Mouse (Mus musculus): ENCODE measurements around the gene Fndc10. TPM values are rescaled to one million over a fixed set of nuclear protein-coding genes. Genes with fewer than 3 reads are reported as not detected.

The Fndc10 gene
- polyA plus RNA-seq, 1 experiment from 2014 or later: 2.5 TPM

- Histone ChIP-seq H3K4me2 (ENCODE audit: low read depth, low read length) (peak overlapping the region; percentile 86), H3K27ac (ENCODE audit: low read length) (peak overlapping the region; percentile 86; the same call in 1 of the 2 replicates), H3K36me3 (ENCODE audit: control insufficient read depth, insufficient read depth, low read length) (peaks cover 21% of the 10 kb centered on the region), H3K4me1 (ENCODE audit: control insufficient read depth, insufficient read depth, low read length) (peaks cover 38% of the 10 kb centered on the region), H3K9me3 (replicated peaks; ENCODE audit: control insufficient read depth, low read length) (no peaks in the 10 kb centered on the region), H3K9ac (ENCODE audit: low read length) (peak overlapping the region; percentile 77), H3K4me3 (replicated peaks; ENCODE audit: low read length) (peak overlapping the region; percentile 56), H3K27me3 (ENCODE audit: control insufficient read depth, insufficient read depth, low read length) (peaks cover 3% of the 10 kb centered on the region; the same call in 1 of the 2 replicates)
- 5% methylated on average over 6 of the region's 6 CpGs for WGBS
- ATAC-seq (ENCODE audit: insufficient read depth, low FRiP score): no peak
Measured at GRCm38 (mm10) chr4:155654183-155654455, 40.0 kb upstream of the Fndc10 start.

GRCm38 (mm10) chr4:155654456-155655298, 39.5 kb upstream of the Fndc10 start:
- H3K27ac ChIP-seq (ENCODE audit: low read length): peak overlapping the region; percentile 86
- 2% methylated on average over 52 of the region's 52 CpGs for WGBS
- H3K9ac ChIP-seq (ENCODE audit: low read length): peak overlapping the region; percentile 77
- H3K27me3 ChIP-seq (ENCODE audit: control insufficient read depth, insufficient read depth, low read length): peaks cover 3% of the 10 kb centered on the region; the same call in 1 of the 2 replicates
- peaks cover 38% of the 10 kb centered on the region for H3K4me1 ChIP-seq (ENCODE audit: control insufficient read depth, insufficient read depth, low read length)
- H3K9me3 ChIP-seq (replicated peaks; ENCODE audit: control insufficient read depth, low read length): no peaks in the 10 kb centered on the region
- peak overlapping the region; percentile 56 for H3K4me3 ChIP-seq (replicated peaks; ENCODE audit: low read length)
- H3K36me3 ChIP-seq (ENCODE audit: control insufficient read depth, insufficient read depth, low read length): peaks cover 16% of the 10 kb centered on the region
- ATAC-seq (ENCODE audit: insufficient read depth, low FRiP score): peak; percentile 63
- peak overlapping the region; percentile 86 for H3K4me2 ChIP-seq (ENCODE audit: low read depth, low read length)

- Histone ChIP-seq H3K27ac (ENCODE audit: low read length) (no peak overlapping the region), H3K9ac (ENCODE audit: low read length) (no peak overlapping the region), H3K36me3 (ENCODE audit: control insufficient read depth, insufficient read depth, low read length) (peaks cover 2% of the 10 kb centered on the region; the same call in 1 of the 2 replicates), H3K4me2 (ENCODE audit: low read depth, low read length) (no peak overlapping the region), H3K4me3 (replicated peaks; ENCODE audit: low read length) (no peak overlapping the region), H3K9me3 (replicated peaks; ENCODE audit: control insufficient read depth, low read length) (no peaks in the 10 kb centered on the region), H3K27me3 (ENCODE audit: control insufficient read depth, insufficient read depth, low read length) (peaks cover 3% of the 10 kb centered on the region; the same call in 1 of the 2 replicates), H3K4me1 (ENCODE audit: control insufficient read depth, insufficient read depth, low read length) (peaks cover 36% of the 10 kb centered on the region)
- ATAC-seq (ENCODE audit: insufficient read depth, low FRiP score): no peak
- WGBS: 89% methylated on average over 13 of the region's 13 CpGs
Measured at GRCm38 (mm10) chr4:155656214-155656751, 37.9 kb upstream of the Fndc10 start.

GRCm38 (mm10) chr4:155658961-155659360, 35.2 kb upstream of the Fndc10 start:
- no peak for ATAC-seq (ENCODE audit: insufficient read depth, low FRiP score)
- Histone ChIP-seq H3K9me3 (replicated peaks; ENCODE audit: control insufficient read depth, low read length) (no peaks in the 10 kb centered on the region), H3K4me1 (ENCODE audit: control insufficient read depth, insufficient read depth, low read length) (peaks cover 14% of the 10 kb centered on the region), H3K27me3 (ENCODE audit: control insufficient read depth, insufficient read depth, low read length) (no peaks in the 10 kb centered on the region; the same call in 1 of the 2 replicates), H3K4me2 (ENCODE audit: low read depth, low read length) (no peak overlapping the region), H3K9ac (ENCODE audit: low read length) (no peak overlapping the region), H3K27ac (ENCODE audit: low read length) (no peak overlapping the region), H3K36me3 (ENCODE audit: control insufficient read depth, insufficient read depth, low read length) (no peaks in the 10 kb centered on the region), H3K4me3 (replicated peaks; ENCODE audit: low read length) (no peak overlapping the region)
- 89% methylated on average over 10 of the region's 10 CpGs for WGBS

GRCm38 (mm10) chr4:155660641-155661040, 33.5 kb upstream of the Fndc10 start:
- Histone ChIP-seq H3K4me1 (ENCODE audit: control insufficient read depth, insufficient read depth, low read length) (no peaks in the 10 kb centered on the region), H3K36me3 (ENCODE audit: control insufficient read depth, insufficient read depth, low read length) (no peaks in the 10 kb centered on the region), H3K4me2 (ENCODE audit: low read depth, low read length) (no peak overlapping the region), H3K27ac (ENCODE audit: low read length) (no peak overlapping the region), H3K4me3 (replicated peaks; ENCODE audit: low read length) (no peak overlapping the region), H3K9me3 (replicated peaks; ENCODE audit: control insufficient read depth, low read length) (no peaks in the 10 kb centered on the region), H3K9ac (ENCODE audit: low read length) (no peak overlapping the region), H3K27me3 (ENCODE audit: control insufficient read depth, insufficient read depth, low read length) (no peaks in the 10 kb centered on the region)
- WGBS: 71% methylated on average over 12 of the region's 12 CpGs
- ATAC-seq (ENCODE audit: insufficient read depth, low FRiP score): peak; percentile 34; the same call in 1 of the 2 replicates

GRCm38 (mm10) chr4:155666903-155667302, 27.2 kb upstream of the Fndc10 start:
- H3K9ac ChIP-seq (ENCODE audit: low read length): no peak overlapping the region
- H3K4me2 ChIP-seq (ENCODE audit: low read depth, low read length): no peak overlapping the region
- H3K27me3 ChIP-seq (ENCODE audit: control insufficient read depth, insufficient read depth, low read length): no peaks in the 10 kb centered on the region
- peaks cover 11% of the 10 kb centered on the region for H3K4me1 ChIP-seq (ENCODE audit: control insufficient read depth, insufficient read depth, low read length)
- ATAC-seq (ENCODE audit: insufficient read depth, low FRiP score): no peak
- H3K36me3 ChIP-seq (ENCODE audit: control insufficient read depth, insufficient read depth, low read length): no peaks in the 10 kb centered on the region
- no peak overlapping the region for H3K4me3 ChIP-seq (replicated peaks; ENCODE audit: low read length)
- H3K27ac ChIP-seq (ENCODE audit: low read length): no peak overlapping the region; the same call in 1 of the 2 replicates
- H3K9me3 ChIP-seq (replicated peaks; ENCODE audit: control insufficient read depth, low read length): no peaks in the 10 kb centered on the region

- peak within 1 kb of the TSS; percentile 93 for H3K4me2 ChIP-seq (ENCODE audit: low read depth, low read length)
- peak; percentile 97 for ATAC-seq (ENCODE audit: insufficient read depth, low FRiP score)
- under 1% methylated on average over 73 of the region's 73 CpGs for WGBS
- no peaks in the 10 kb centered on the region for H3K9me3 ChIP-seq (replicated peaks; ENCODE audit: control insufficient read depth, low read length)
- no peaks in the 10 kb centered on the region for H3K27me3 ChIP-seq (ENCODE audit: control insufficient read depth, insufficient read depth, low read length)
- H3K36me3 ChIP-seq (ENCODE audit: control insufficient read depth, insufficient read depth, low read length): no peaks in the 10 kb centered on the region
- peaks cover 11% of the 10 kb centered on the region for H3K4me1 ChIP-seq (ENCODE audit: control insufficient read depth, insufficient read depth, low read length)
- peak within 1 kb of the TSS; percentile 74 for H3K27ac ChIP-seq (ENCODE audit: low read length)
- peak within 1 kb of the TSS; percentile 93 for H3K9ac ChIP-seq (ENCODE audit: low read length)
- peak within 1 kb of the TSS; percentile 84 for H3K4me3 ChIP-seq (replicated peaks; ENCODE audit: low read length)
Measured at GRCm38 (mm10) chr4:155668689-155669597, 25.2 kb upstream of the Fndc10 start, which contains the start of gene Mib2. Mib2 (minus strand) TSS chr4:155669198.

- Histone ChIP-seq H3K4me3 (replicated peaks; ENCODE audit: low read length) (peak overlapping the region; percentile 84), H3K27ac (ENCODE audit: low read length) (peak overlapping the region; percentile 20; the same call in 1 of the 2 replicates), H3K36me3 (ENCODE audit: control insufficient read depth, insufficient read depth, low read length) (no peaks in the 10 kb centered on the region), H3K4me2 (ENCODE audit: low read depth, low read length) (peak overlapping the region; percentile 57), H3K9me3 (replicated peaks; ENCODE audit: control insufficient read depth, low read length) (no peaks in the 10 kb centered on the region), H3K27me3 (ENCODE audit: control insufficient read depth, insufficient read depth, low read length) (no peaks in the 10 kb centered on the region), H3K9ac (ENCODE audit: low read length) (peak overlapping the region; percentile 59), H3K4me1 (ENCODE audit: control insufficient read depth, insufficient read depth, low read length) (peaks cover 11% of the 10 kb centered on the region)
- ATAC-seq (ENCODE audit: insufficient read depth, low FRiP score): no peak
- WGBS: 2% methylated on average over 8 of the region's 8 CpGs
Measured at GRCm38 (mm10) chr4:155669598-155670075, 24.5 kb upstream of the Fndc10 start.

Measured in stomach, embryonic 16.5 days (tissue).